Mouse (Mus musculus) C3H10T1/2 (cell line): Measurements from ENCODE around the gene Gid8. TPM values are rescaled to one million over a fixed set of nuclear protein-coding genes. Genes with fewer than 3 reads are reported as not detected.

Experiments used
- polyA plus RNA-seq, 2 experiments: library from polyadenylated mRNA; unstranded; fragments of >200 nt; fragmentation: generic; extraction: Trizol; gene quantifications; one replicate each; pipeline ENCODE4 v1.2.1; 2012; ENCODE audit warnings: missing spikeins in 2 of 2

The Gid8 gene
- polyA plus RNA-seq: 10 to 100 TPM; 12.0 to 35.0 TPM

DNA sequence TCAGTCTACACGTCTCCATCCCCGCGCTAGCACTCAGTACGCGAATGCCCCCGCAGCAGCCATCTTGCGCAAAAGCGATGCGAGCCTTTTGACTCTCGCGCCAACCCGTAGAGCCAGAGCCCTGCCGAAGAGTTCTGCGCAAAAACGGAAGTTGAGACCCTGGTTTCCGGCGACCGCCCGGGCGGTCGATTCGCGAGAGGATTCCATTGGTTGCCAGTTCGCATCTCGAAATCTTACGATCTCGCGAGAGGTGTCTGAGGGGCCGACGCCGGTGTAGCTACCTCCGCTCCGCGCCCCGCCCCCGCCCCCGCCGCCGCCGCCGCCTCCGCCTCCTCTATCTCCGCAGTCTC lies at the start of gene Gid8, which contains the start of gene Dido1:
Gene Gid8, plus strand, starts transcription at position 195 of the 350 bp plus-strand sequence.
Gene Dido1, minus strand, starts transcription at position 77 of the 350 bp plus-strand sequence.

DNA sequence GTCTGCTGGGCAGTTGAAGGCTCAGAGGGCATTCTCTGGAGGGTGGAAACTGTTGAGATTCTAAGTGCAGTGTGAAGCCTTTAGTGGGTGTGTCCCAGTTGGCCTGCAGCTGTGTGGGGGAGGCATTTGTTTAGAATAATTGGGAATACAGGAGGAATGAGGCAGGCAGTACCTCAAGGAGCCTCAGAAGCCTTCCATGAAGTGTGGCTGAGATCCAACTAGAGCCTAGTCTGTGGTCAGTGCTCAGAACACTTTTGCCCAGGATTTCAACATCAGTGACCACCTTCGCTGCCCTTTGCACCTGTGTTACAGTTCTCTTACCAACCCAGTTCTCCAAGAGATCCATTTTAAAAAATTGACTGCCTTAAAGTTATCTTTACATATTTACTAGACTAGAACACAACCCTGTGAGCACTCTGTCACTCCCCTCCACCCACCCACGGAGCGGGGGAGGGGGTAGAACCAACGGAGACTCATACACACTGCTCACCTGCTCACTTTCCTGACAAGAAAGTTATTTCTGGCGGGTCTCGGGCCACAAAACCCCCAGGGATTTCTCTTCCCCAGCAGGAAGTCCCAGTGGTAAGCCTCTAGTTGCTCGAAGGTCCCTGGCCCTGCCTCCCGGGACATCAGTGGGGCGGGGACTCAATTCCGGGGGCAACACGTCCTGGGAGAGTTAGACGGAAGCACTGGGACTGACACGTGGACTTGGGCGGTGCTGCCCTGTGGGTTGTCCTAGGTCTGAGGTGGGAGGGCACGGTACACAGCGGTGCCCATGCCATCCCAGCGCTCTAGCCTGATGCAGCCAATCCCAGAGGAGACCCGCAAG lies 14.9 kb downstream of the Gid8 start, which contains the start of gene Slc17a9:
Gene Slc17a9, plus strand, starts transcription at position 679 of the 829 bp plus-strand sequence.

Other genes starting within 250 kb of the Gid8 start
- gene Ntsr1, start 210.1 kb upstream of the Gid8 start, polyA plus RNA-seq: not detected
- 10 to 100 TPM in 1 of 2 experiments, 1 to 10 TPM in 1; 4.5 to 13.7 TPM for gene Mrgbp, start 128.8 kb upstream of the Gid8 start, polyA plus RNA-seq
- 10 to 100 TPM; 41.1 to 83.0 TPM for gene Ogfr, start 120.9 kb upstream of the Gid8 start, polyA plus RNA-seq
- gene Col9a3, start 112.3 kb upstream of the Gid8 start, polyA plus RNA-seq: 1 to 10 TPM in 1 of 2 experiments, under 1 TPM in 1; 0.16 to 1.4 TPM
- not detected for gene Tcfl5, start 67.4 kb upstream of the Gid8 start, polyA plus RNA-seq
- 1 to 10 TPM in 1 of 2 experiments, under 1 TPM in 1; 0.96 to 8.3 TPM for gene Dido1, start 118 bp upstream of the Gid8 start, polyA plus RNA-seq
- gene Slc17a9, start 15.1 kb downstream of the Gid8 start, polyA plus RNA-seq: under 1 TPM in 1 of 2 experiments, not detected in 1; 0.28 TPM
- gene Bhlhe23, start 66.8 kb downstream of the Gid8 start, polyA plus RNA-seq: not detected
- 10 to 100 TPM in 1 of 2 experiments, 1 to 10 TPM in 1; 8.9 to 21.8 TPM for gene Ythdf1, start 210.8 kb downstream of the Gid8 start, polyA plus RNA-seq
- not detected for gene Birc7, start 218.9 kb downstream of the Gid8 start, polyA plus RNA-seq
- gene Nkain4, start 244.6 kb downstream of the Gid8 start, polyA plus RNA-seq: not detected